Mouse (Mus musculus) cortical plate, adult 2 months (tissue): Measurements from ENCODE around the gene R3hdm2. TPM values are rescaled to one million over a fixed set of nuclear protein-coding genes. Genes with fewer than 3 reads are reported as not detected.

Source experiments
- H3K27ac ChIP-seq: fragments of 200-500 bp; 2 replicates; pipeline ENCODE4 v1.5.1; 2012; ENCODE audit warnings: low read length, control low read depth, inconsistent platforms; ENCODE audit not compliant: insufficient read depth
- H3K4me1 ChIP-seq: fragments of 200-500 bp; 2 replicates; pipeline ENCODE4 v1.6.1; 2011; ENCODE audit warnings: low read length; ENCODE audit not compliant: control insufficient read depth, insufficient read depth
- H3K4me3 ChIP-seq: fragments of 200-500 bp; 2 replicates; pipeline ENCODE4 v1.5.1; 2011; ENCODE audit warnings: mild to moderate bottlenecking, low read length, control low read depth; ENCODE audit not compliant: insufficient read depth
- CTCF ChIP-seq: fragments of 200-500 bp; IDR thresholded peaks from 2 replicates; pipeline ENCODE4 v1.5.1; 2011; ENCODE audit warnings: mild to moderate bottlenecking, control low read depth, low read length; ENCODE audit not compliant: insufficient read depth; ENCODE audit errors: extremely low read depth
- POLR2A ChIP-seq: fragments of 200-500 bp; IDR thresholded peaks from 2 replicates; pipeline ENCODE4 v1.6.1; 2011; ENCODE audit warnings: mild to moderate bottlenecking, low read length, control low read depth; ENCODE audit not compliant: insufficient read depth; ENCODE audit errors: extremely low read depth
- polyA plus RNA-seq: library from polyadenylated mRNA; depleted of rRNA; stranded (reverse); fragments of >200 nt; gene quantifications from 2 replicates; pipeline ENCODE4 v1.2.3, GENCODE M21; 2012

The R3hdm2 gene
- polyA plus RNA-seq, 1 experiment = 185 TPM

GRCm38 (mm10) chr10:127513501-127514091, 133.5 kb downstream of the R3hdm2 start:
- Histone ChIP-seq H3K4me1 (peaks cover 7% of the 10 kb centered on the region), H3K4me3 (no peak overlapping the region), H3K27ac (no peak overlapping the region)
- TF ChIP-seq CTCF (no peak), POLR2A (no peak)

GRCm38 (mm10) chr10:127514111-127514698, 134.1 kb downstream of the R3hdm2 start:
- Histone ChIP-seq H3K27ac (no peak overlapping the region), H3K4me1 (peaks cover 7% of the 10 kb centered on the region), H3K4me3 (no peak overlapping the region)
- TF ChIP-seq CTCF (no peak), POLR2A (no peak)

GRCm38 (mm10) chr10:127514764-127515163, 134.6 kb downstream of the R3hdm2 start, which contains the start of gene Ndufa4l2:
Gene Ndufa4l2 (plus strand): TSS chr10:127514967.
- peaks cover 6% of the 10 kb centered on the region for H3K4me1 ChIP-seq
- no peak within 1 kb of the TSS for H3K27ac ChIP-seq
- TF ChIP-seq POLR2A (no peak), CTCF (no peak)
- H3K4me3 ChIP-seq = no peak within 1 kb of the TSS

DNA sequence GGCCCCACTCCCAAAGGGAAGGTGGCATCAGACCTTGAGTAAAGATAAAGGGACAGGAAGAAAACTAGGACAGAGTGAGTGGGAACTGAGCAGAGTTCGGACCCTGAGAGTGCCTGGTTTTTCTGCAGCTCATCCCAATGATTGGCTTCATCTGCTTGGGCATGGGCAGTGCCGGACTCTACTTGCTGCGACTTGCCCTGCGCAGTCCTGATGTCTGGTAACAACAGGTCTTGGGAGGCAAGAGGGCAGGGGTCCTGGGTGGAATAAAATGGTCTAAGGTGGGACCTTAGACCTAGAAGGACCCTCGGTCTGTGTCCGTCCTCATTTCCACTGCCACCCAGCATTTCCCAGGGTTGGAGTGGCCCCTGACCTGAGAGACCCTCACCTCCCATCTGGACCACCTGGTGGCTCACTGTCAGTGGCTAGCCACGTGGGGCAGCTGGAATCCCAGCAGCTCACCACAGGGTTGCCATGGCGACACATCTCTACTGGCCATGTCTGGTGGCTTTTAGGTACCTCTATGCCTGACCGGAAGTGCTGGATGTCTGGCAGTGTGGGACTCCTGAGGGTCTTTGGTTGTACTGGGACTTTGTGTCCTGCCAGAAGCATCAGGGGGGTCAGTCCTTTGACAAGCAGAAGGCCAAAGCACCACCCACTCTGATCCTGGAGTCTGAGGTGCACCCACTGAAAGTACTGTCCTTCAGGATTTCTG, 135.3 kb downstream of the R3hdm2 start:
- H3K4me3 ChIP-seq = no peak overlapping the region
- no peak overlapping the region for H3K27ac ChIP-seq
- TF ChIP-seq POLR2A (no peak), CTCF (no peak)
- peaks cover 2% of the 10 kb centered on the region for H3K4me1 ChIP-seq

- Histone ChIP-seq H3K4me3 (no peak overlapping the region), H3K27ac (no peak overlapping the region), H3K4me1 (peaks cover 1% of the 10 kb centered on the region; the same call in 1 of the 2 replicates)
- no peak for TF ChIP-seq POLR2A
- no peak for TF ChIP-seq CTCF
These were observed 135.9 kb downstream of the R3hdm2 start for GRCm38 (mm10) chr10:127515983-127516459.

DNA sequence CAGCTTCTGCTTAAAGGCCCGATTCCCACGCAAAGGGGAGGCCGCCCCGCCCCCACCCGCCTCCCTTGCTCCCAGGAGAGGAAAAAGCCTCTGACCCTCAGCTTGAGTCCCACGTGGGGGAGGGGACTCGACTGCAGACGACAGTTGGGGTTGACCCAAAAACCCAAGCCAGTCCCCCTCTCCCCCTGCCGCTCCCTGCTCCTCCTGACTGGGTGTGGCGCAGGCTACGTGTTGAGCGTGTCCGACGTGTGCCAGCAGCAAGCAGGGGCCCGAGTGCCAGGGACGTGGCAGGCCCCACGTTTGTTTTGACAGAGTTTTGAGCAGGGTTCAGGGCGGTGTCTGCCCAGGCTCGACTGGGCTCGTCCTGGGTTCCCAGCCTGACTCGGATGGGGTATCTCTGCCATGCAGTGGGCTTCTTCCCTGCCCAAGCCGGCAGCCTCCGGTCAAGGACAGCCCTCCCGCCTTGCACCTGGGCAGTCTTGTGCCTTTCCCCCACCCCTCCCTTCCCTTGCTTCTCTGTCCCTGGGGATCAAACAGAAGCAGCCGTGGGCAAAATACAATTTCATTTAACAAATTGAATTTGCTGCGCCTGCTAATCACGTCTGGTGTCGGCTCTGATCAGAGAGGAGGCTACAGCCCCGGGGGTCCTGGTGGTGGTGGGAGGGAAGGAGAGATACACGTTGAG, 136.6 kb downstream of the R3hdm2 start:
- TF ChIP-seq POLR2A = no peak
- no peak for TF ChIP-seq CTCF

DNA sequence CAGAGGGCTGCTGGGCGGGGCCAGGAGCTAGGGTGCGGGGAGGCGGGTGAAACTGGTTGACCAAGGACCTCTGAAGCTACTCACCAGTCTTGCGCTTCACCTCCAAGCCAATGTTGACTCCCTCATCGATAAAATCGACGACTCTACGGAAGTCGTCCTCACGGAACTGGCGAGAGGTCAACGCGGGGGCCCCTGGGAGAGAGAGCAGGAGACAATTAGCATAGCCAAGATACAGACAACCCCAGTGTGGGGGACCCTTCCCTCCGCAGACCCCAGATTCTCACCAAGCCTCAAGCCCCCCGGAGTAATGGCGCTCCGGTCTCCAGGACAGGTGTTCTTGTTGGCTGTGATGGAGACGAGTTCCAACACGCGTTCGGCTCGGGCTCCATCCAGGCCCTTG, 137.8 kb downstream of the R3hdm2 start:
- Histone ChIP-seq H3K4me1 (peaks cover 3% of the 10 kb centered on the region; the same call in 1 of the 2 replicates), H3K4me3 (no peak overlapping the region), H3K27ac (no peak overlapping the region)
- no peak for TF ChIP-seq CTCF
- no peak for TF ChIP-seq POLR2A

More for the DNA sequence above, 136.6 kb downstream of the R3hdm2 start:
- peaks cover 3% of the 10 kb centered on the region; the same call in 1 of the 2 replicates for H3K4me1 ChIP-seq
- H3K27ac ChIP-seq = no peak overlapping the region
- H3K4me3 ChIP-seq = no peak overlapping the region

GRCm38 (mm10) chr10:127519041-127519701, 139.0 kb downstream of the R3hdm2 start:
- no peak overlapping the region for H3K4me3 ChIP-seq
- TF ChIP-seq CTCF (no peak), POLR2A (no peak)
- no peak overlapping the region for H3K27ac ChIP-seq
- H3K4me1 ChIP-seq = peaks cover 3% of the 10 kb centered on the region; the same call in 1 of the 2 replicates
